Mouse (Mus musculus): ENCODE results near the gene Gse1. TPM values are rescaled to one million over a fixed set of nuclear protein-coding genes. Genes with fewer than 3 reads are reported as not detected.

Gene Gse1
- polyA plus RNA-seq, 1 experiment from 2014 or later, result 17.8 TPM

- Histone ChIP-seq H3K27me3 (ENCODE audit: control insufficient read depth, insufficient read depth, low read length) (0 out of 2 replicates have a peak, but pooled peaks cover 2% of the 10 kb centered on the region), H3K9ac (ENCODE audit: low read depth, low read length) (peak overlapping the region; percentile 53), H3K4me2 (replicated peaks; ENCODE audit: low read depth, low read length) (peak overlapping the region; percentile 28), H3K4me3 (ENCODE audit: low read depth, low read length) (no peak overlapping the region), H3K4me1 (replicated peaks; ENCODE audit: control insufficient read depth, insufficient read depth, low read length) (peaks cover 41% of the 10 kb centered on the region), H3K36me3 (ENCODE audit: control insufficient read depth, insufficient read depth, low read length) (no peaks in the 10 kb centered on the region), H3K27ac (ENCODE audit: low read depth, low read length) (peak overlapping the region; percentile 98), H3K9me3 (ENCODE audit: control insufficient read depth, low read length) (no peaks in the 10 kb centered on the region)
- ATAC-seq (ENCODE audit: low FRiP score) (peak; percentile 82), DNase-seq (ENCODE audit: low spot score) (peak; percentile 86)
- 4% methylated on average over 33 of the region's 33 CpGs for WGBS
Measured at GRCm38 (mm10) chr8:120416522-120417394, 188.5 kb downstream of the Gse1 start.

- Histone ChIP-seq H3K4me2 (replicated peaks; ENCODE audit: low read depth, low read length) (no peak overlapping the region), H3K9ac (ENCODE audit: low read depth, low read length) (0 out of 2 replicates have a peak overlapping the region, but pooled peaks have one; percentile 20), H3K4me3 (ENCODE audit: low read depth, low read length) (no peak overlapping the region), H3K36me3 (ENCODE audit: control insufficient read depth, insufficient read depth, low read length) (no peaks in the 10 kb centered on the region), H3K4me1 (replicated peaks; ENCODE audit: control insufficient read depth, insufficient read depth, low read length) (peaks cover 42% of the 10 kb centered on the region), H3K9me3 (ENCODE audit: control insufficient read depth, low read length) (no peaks in the 10 kb centered on the region), H3K27ac (ENCODE audit: low read depth, low read length) (peak overlapping the region; percentile 98), H3K27me3 (ENCODE audit: control insufficient read depth, insufficient read depth, low read length) (0 out of 2 replicates have a peak, but pooled peaks cover 2% of the 10 kb centered on the region)
- ATAC-seq (ENCODE audit: low FRiP score) (no peak), DNase-seq (ENCODE audit: low spot score) (no peak)
- 72% methylated on average over 5 of the region's 5 CpGs for WGBS
Measured at GRCm38 (mm10) chr8:120418188-120418587, 189.9 kb downstream of the Gse1 start.

- no peaks in the 10 kb centered on the region for H3K36me3 ChIP-seq (ENCODE audit: control insufficient read depth, insufficient read depth, low read length)
- H3K4me2 ChIP-seq (replicated peaks; ENCODE audit: low read depth, low read length), result no peak overlapping the region
- DNase-seq (ENCODE audit: low spot score) (no peak), ATAC-seq (ENCODE audit: low FRiP score) (no peak)
- no peaks in the 10 kb centered on the region for H3K9me3 ChIP-seq (ENCODE audit: control insufficient read depth, low read length)
- peaks cover 50% of the 10 kb centered on the region for H3K4me1 ChIP-seq (replicated peaks; ENCODE audit: control insufficient read depth, insufficient read depth, low read length)
- H3K4me3 ChIP-seq (ENCODE audit: low read depth, low read length), result no peak overlapping the region
- WGBS, result 80% methylated on average over 9 of the region's 9 CpGs
- no peak overlapping the region for H3K27ac ChIP-seq (ENCODE audit: low read depth, low read length)
- H3K9ac ChIP-seq (ENCODE audit: low read depth, low read length), result no peak overlapping the region
- H3K27me3 ChIP-seq (ENCODE audit: control insufficient read depth, insufficient read depth, low read length), result 0 out of 2 replicates have a peak, but pooled peaks cover 2% of the 10 kb centered on the region
Measured at GRCm38 (mm10) chr8:120419675-120420074, 191.4 kb downstream of the Gse1 start.

GRCm38 (mm10) chr8:120420226-120420625 is 192.0 kb downstream of the Gse1 start:
- Histone ChIP-seq H3K4me2 (replicated peaks; ENCODE audit: low read depth, low read length) (no peak overlapping the region), H3K9ac (ENCODE audit: low read depth, low read length) (no peak overlapping the region), H3K4me1 (replicated peaks; ENCODE audit: control insufficient read depth, insufficient read depth, low read length) (peaks cover 55% of the 10 kb centered on the region), H3K27me3 (ENCODE audit: control insufficient read depth, insufficient read depth, low read length) (0 out of 2 replicates have a peak, but pooled peaks cover 2% of the 10 kb centered on the region), H3K4me3 (ENCODE audit: low read depth, low read length) (no peak overlapping the region), H3K36me3 (ENCODE audit: control insufficient read depth, insufficient read depth, low read length) (no peaks in the 10 kb centered on the region), H3K9me3 (ENCODE audit: control insufficient read depth, low read length) (no peaks in the 10 kb centered on the region), H3K27ac (ENCODE audit: low read depth, low read length) (peak overlapping the region; percentile 18; the same call in 1 of the 2 replicates)
- ATAC-seq (ENCODE audit: low FRiP score) (no peak), DNase-seq (ENCODE audit: low spot score) (no peak)
- 74% methylated on average over 5 of the region's 5 CpGs for WGBS

GRCm38 (mm10) chr8:120421638-120422037 is 193.4 kb downstream of the Gse1 start:
- DNase-seq (ENCODE audit: low spot score) (peak; percentile 51), ATAC-seq (ENCODE audit: low FRiP score) (no peak)
- Histone ChIP-seq H3K27me3 (ENCODE audit: control insufficient read depth, insufficient read depth, low read length) (0 out of 2 replicates have a peak, but pooled peaks cover 2% of the 10 kb centered on the region), H3K9ac (ENCODE audit: low read depth, low read length) (0 out of 2 replicates have a peak overlapping the region, but pooled peaks have one; percentile 7), H3K4me1 (replicated peaks; ENCODE audit: control insufficient read depth, insufficient read depth, low read length) (peaks cover 58% of the 10 kb centered on the region), H3K4me2 (replicated peaks; ENCODE audit: low read depth, low read length) (no peak overlapping the region; the same call in 1 of the 2 replicates), H3K4me3 (ENCODE audit: low read depth, low read length) (no peak overlapping the region), H3K36me3 (ENCODE audit: control insufficient read depth, insufficient read depth, low read length) (no peaks in the 10 kb centered on the region), H3K9me3 (ENCODE audit: control insufficient read depth, low read length) (no peaks in the 10 kb centered on the region), H3K27ac (ENCODE audit: low read depth, low read length) (peak overlapping the region; percentile 83)
- 8% methylated on average over 9 of the region's 9 CpGs for WGBS

- Histone ChIP-seq H3K27me3 (ENCODE audit: control insufficient read depth, insufficient read depth, low read length) (0 out of 2 replicates have a peak, but pooled peaks cover 2% of the 10 kb centered on the region), H3K9ac (ENCODE audit: low read depth, low read length) (no peak overlapping the region)
- no peak for ATAC-seq (ENCODE audit: low FRiP score)
Measured at GRCm38 (mm10) chr8:120422236-120422635, 194.0 kb downstream of the Gse1 start.

GRCm38 (mm10) chr8:120423576-120423975 is 195.3 kb downstream of the Gse1 start:
- H3K27me3 ChIP-seq (ENCODE audit: control insufficient read depth, insufficient read depth, low read length), result 0 out of 2 replicates have a peak, but pooled peaks cover 2% of the 10 kb centered on the region
- DNase-seq (ENCODE audit: low spot score), result no peak
- H3K4me1 ChIP-seq (replicated peaks; ENCODE audit: control insufficient read depth, insufficient read depth, low read length), result peaks cover 50% of the 10 kb centered on the region
- no peak overlapping the region for H3K9ac ChIP-seq (ENCODE audit: low read depth, low read length)
- no peak for ATAC-seq (ENCODE audit: low FRiP score)
- H3K27ac ChIP-seq (ENCODE audit: low read depth, low read length), result no peak overlapping the region
- H3K9me3 ChIP-seq (ENCODE audit: control insufficient read depth, low read length), result no peaks in the 10 kb centered on the region
- no peak overlapping the region for H3K4me3 ChIP-seq (ENCODE audit: low read depth, low read length)
- H3K36me3 ChIP-seq (ENCODE audit: control insufficient read depth, insufficient read depth, low read length), result no peaks in the 10 kb centered on the region
- no peak overlapping the region for H3K4me2 ChIP-seq (replicated peaks; ENCODE audit: low read depth, low read length)
- 34% methylated on average over 7 of the region's 7 CpGs for WGBS

More at GRCm38 (mm10) chr8:120422236-120422635, 194.0 kb downstream of the Gse1 start:
- H3K36me3 ChIP-seq (ENCODE audit: control insufficient read depth, insufficient read depth, low read length), result no peaks in the 10 kb centered on the region
- WGBS, result 69% methylated on average over 8 of the region's 8 CpGs
- H3K9me3 ChIP-seq (ENCODE audit: control insufficient read depth, low read length), result no peaks in the 10 kb centered on the region
- peak overlapping the region; percentile 83 for H3K27ac ChIP-seq (ENCODE audit: low read depth, low read length)
- H3K4me1 ChIP-seq (replicated peaks; ENCODE audit: control insufficient read depth, insufficient read depth, low read length), result peaks cover 58% of the 10 kb centered on the region
- DNase-seq (ENCODE audit: low spot score), result no peak
- H3K4me2 ChIP-seq (replicated peaks; ENCODE audit: low read depth, low read length), result no peak overlapping the region
- H3K4me3 ChIP-seq (ENCODE audit: low read depth, low read length), result no peak overlapping the region

GRCm38 (mm10) chr8:120424829-120425198 is 196.6 kb downstream of the Gse1 start:
- 37% methylated on average over 4 of the region's 4 CpGs for WGBS
- H3K36me3 ChIP-seq (ENCODE audit: control insufficient read depth, insufficient read depth, low read length), result no peaks in the 10 kb centered on the region
- DNase-seq (ENCODE audit: low spot score) (no peak), ATAC-seq (ENCODE audit: low FRiP score) (no peak)
- H3K4me1 ChIP-seq (replicated peaks; ENCODE audit: control insufficient read depth, insufficient read depth, low read length), result peaks cover 49% of the 10 kb centered on the region
- H3K9ac ChIP-seq (ENCODE audit: low read depth, low read length), result no peak overlapping the region
- H3K4me3 ChIP-seq (ENCODE audit: low read depth, low read length), result no peak overlapping the region
- H3K4me2 ChIP-seq (replicated peaks; ENCODE audit: low read depth, low read length), result no peak overlapping the region
- H3K27me3 ChIP-seq (ENCODE audit: control insufficient read depth, insufficient read depth, low read length), result 0 out of 2 replicates have a peak, but pooled peaks cover under 1% of the 10 kb centered on the region
- peak overlapping the region; percentile 89 for H3K27ac ChIP-seq (ENCODE audit: low read depth, low read length)
- H3K9me3 ChIP-seq (ENCODE audit: control insufficient read depth, low read length), result no peaks in the 10 kb centered on the region

Measured in hindbrain, embryonic 11.5 days (tissue).